Mouse (Mus musculus) liver, embryonic 16.5 days (tissue): ENCODE data around the gene M6pr. TPM values are rescaled to one million over a fixed set of nuclear protein-coding genes. Genes with fewer than 3 reads are reported as not detected.
"Not testable (repeated sequence)": the region's sequence is repeated elsewhere in the genome, so short reads cannot be mapped to it uniquely, and the experiment has no call there.

Experiments
- ATAC-seq: fragments of 200-750 bp; cut with Nextera tagmentation; 2 replicates; pipeline ENCODE4 v1.8.0; 2017; ENCODE audit warnings: low read depth, mild to moderate bottlenecking, moderate number of reproducible peaks, moderate library complexity
- H3K27ac ChIP-seq: fragments of 300-500 bp; sonication (generic); 2 replicates; pipeline ENCODE4 v1.5.1; 2014; ENCODE audit warnings: mild to moderate bottlenecking, low read length
- H3K27me3 ChIP-seq: fragments of 300-500 bp; sonication (generic); 2 replicates; pipeline ENCODE4 v1.6.1; 2014; ENCODE audit warnings: low read depth, low read length, mixed read lengths; ENCODE audit not compliant: control insufficient read depth, insufficient read depth
- H3K36me3 ChIP-seq: fragments of 300-500 bp; sonication (generic); 2 replicates; pipeline ENCODE4 v1.6.1; 2014; ENCODE audit warnings: mild to moderate bottlenecking; ENCODE audit not compliant: control insufficient read depth, insufficient read depth
- H3K4me1 ChIP-seq: fragments of 300-500 bp; sonication (generic); 2 replicates; pipeline ENCODE4 v1.6.1; 2014; ENCODE audit warnings: low read depth, low read length, mixed read lengths; ENCODE audit not compliant: control insufficient read depth
- H3K4me2 ChIP-seq: fragments of 300-500 bp; sonication (generic); 2 replicates; pipeline ENCODE4 v1.6.1; 2014; ENCODE audit warnings: low read depth, low read length, mixed read lengths
- H3K4me3 ChIP-seq: fragments of 300-500 bp; sonication (generic); 2 replicates; pipeline ENCODE4 v1.5.1; 2014; ENCODE audit warnings: low read depth, mild to moderate bottlenecking, low read length
- H3K9ac ChIP-seq: fragments of 300-500 bp; sonication (generic); 2 replicates; pipeline ENCODE4 v1.6.1; 2014; ENCODE audit warnings: low read depth, low read length
- H3K9me3 ChIP-seq: fragments of 300-500 bp; sonication (generic); replicated peaks from 2 replicates; pipeline ENCODE4 v1.6.1; 2016; ENCODE audit warnings: low read length; ENCODE audit not compliant: control insufficient read depth
- WGBS: fragments of 180-500 bp; shearing (Covaris S2); extraction: QIAGEN DNeasy Blood & Tissue Kit; methylation state at CpG from one replicate; pipeline ENCODE4 v1.1.7; 2014; ENCODE audit not compliant: insufficient replicate concordance; 5-methylcytosine and 5-hydroxymethylcytosine counted together
- polyA plus RNA-seq: library from polyadenylated mRNA; unstranded; fragments of >200 nt; fragmentation: Nextera tagmentation; extraction: Ambion mirVana; gene quantifications from 2 replicates; pipeline ENCODE4 v1.2.1, GENCODE M21; 2015

The M6pr gene
- polyA plus RNA-seq, 1 experiment from 2014 or later = 83.5 TPM

- H3K9me3 ChIP-seq = no peaks in the 10 kb centered on the region
- no peaks in the 10 kb centered on the region for H3K36me3 ChIP-seq
- no peak overlapping the region for H3K9ac ChIP-seq
- H3K27ac ChIP-seq = no peak overlapping the region
- H3K27me3 ChIP-seq = no peaks in the 10 kb centered on the region; the same call in none of the 2 replicates
- H3K4me1 ChIP-seq = peaks cover 12% of the 10 kb centered on the region
- ATAC-seq = no peak
- H3K4me2 ChIP-seq = no peak overlapping the region
- H3K4me3 ChIP-seq = no peak overlapping the region
- WGBS = 6% methylated on average over 10 of the region's 10 CpGs
Measured at GRCm38 (mm10) chr6:122343719-122344118, 35.2 kb downstream of the M6pr start.

GRCm38 (mm10) chr6:122344386-122345116 is 36.0 kb downstream of the M6pr start:
- Histone ChIP-seq H3K27ac (no peak overlapping the region), H3K36me3 (no peaks in the 10 kb centered on the region)
- WGBS = 44% methylated on average over 9 of the region's 9 CpGs

DNA sequence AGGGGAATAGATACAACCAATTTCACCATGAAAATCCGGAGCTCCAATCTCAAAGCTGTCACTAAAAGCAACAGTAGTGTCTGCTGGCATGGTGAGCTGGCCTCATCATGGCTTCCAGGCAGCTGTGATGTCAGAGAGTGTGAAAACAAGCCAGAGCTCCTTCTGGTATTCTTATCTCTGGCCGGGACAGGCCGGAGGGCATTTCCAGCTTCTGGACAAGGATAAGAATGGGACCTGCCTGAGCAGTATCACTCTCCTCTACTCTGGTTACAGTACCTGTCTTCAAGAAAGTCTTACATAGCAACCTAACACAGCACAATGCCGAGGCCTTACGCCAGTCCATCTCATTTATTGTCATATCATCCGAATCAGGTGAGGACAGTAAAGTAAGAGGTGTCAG is 37.2 kb downstream of the M6pr start:
- no peak overlapping the region for H3K4me2 ChIP-seq

More at GRCm38 (mm10) chr6:122344386-122345116, 36.0 kb downstream of the M6pr start:
- H3K9me3 ChIP-seq = no peaks in the 10 kb centered on the region
- no peak overlapping the region for H3K4me3 ChIP-seq
- no peaks in the 10 kb centered on the region; the same call in 1 of the 2 replicates for H3K27me3 ChIP-seq
- no peak overlapping the region for H3K4me2 ChIP-seq
- no peak for ATAC-seq
- H3K4me1 ChIP-seq = peaks cover 8% of the 10 kb centered on the region; the same call in 1 of the 2 replicates
- H3K9ac ChIP-seq = no peak overlapping the region

DNA sequence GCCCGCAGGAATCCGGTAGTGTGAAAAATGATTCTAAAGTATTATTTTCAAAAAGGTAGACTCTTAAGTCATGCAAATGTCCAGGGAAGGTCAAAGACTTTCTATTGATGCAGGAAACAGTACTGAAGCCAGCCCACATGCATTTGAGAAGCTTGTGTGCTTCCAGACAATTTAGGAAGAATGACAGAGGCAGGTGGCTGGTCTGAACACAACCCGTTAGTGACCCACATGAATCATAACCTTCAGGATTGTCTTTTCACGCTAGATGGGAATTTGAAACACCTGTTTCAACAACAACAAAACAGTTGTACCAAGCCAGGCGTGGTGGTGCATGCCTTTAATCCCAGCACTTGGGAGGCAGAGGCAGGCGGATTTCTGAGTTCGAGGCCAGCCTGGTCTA is 37.9 kb downstream of the M6pr start:
- Histone ChIP-seq H3K27me3 (no peaks in the 10 kb centered on the region), H3K4me1 (no peaks in the 10 kb centered on the region), H3K9ac (no peak overlapping the region), H3K9me3 (no peaks in the 10 kb centered on the region), H3K27ac (no peak overlapping the region), H3K4me3 (no peak overlapping the region), H3K36me3 (no peaks in the 10 kb centered on the region), H3K4me2 (no peak overlapping the region)
- no peak for ATAC-seq
- WGBS = 76% methylated on average over 7 of the region's 7 CpGs

More for the DNA sequence above, 37.2 kb downstream of the M6pr start:
- H3K27me3 ChIP-seq = no peaks in the 10 kb centered on the region
- no peaks in the 10 kb centered on the region for H3K9me3 ChIP-seq
- H3K9ac ChIP-seq = no peak overlapping the region
- H3K27ac ChIP-seq = no peak overlapping the region
- no peak for ATAC-seq
- no peaks in the 10 kb centered on the region for H3K36me3 ChIP-seq
- H3K4me3 ChIP-seq = no peak overlapping the region
- H3K4me1 ChIP-seq = no peaks in the 10 kb centered on the region
- WGBS = 56% methylated on average over 6 of the region's 6 CpGs

- WGBS = 39% methylated on average over 1 of the region's 1 CpGs
- not testable (repeated sequence) for H3K4me1 ChIP-seq, H3K27ac ChIP-seq, H3K4me3 ChIP-seq, H3K9me3 ChIP-seq, H3K4me2 ChIP-seq, H3K27me3 ChIP-seq, H3K9ac ChIP-seq, H3K36me3 ChIP-seq, ATAC-seq
Measured at GRCm38 (mm10) chr6:122347326-122347725, 38.8 kb downstream of the M6pr start.

GRCm38 (mm10) chr6:122355909-122356308 is 47.4 kb downstream of the M6pr start:
- Histone ChIP-seq H3K27me3 (no peaks in the 10 kb centered on the region), H3K4me2 (no peak overlapping the region), H3K9ac (no peak overlapping the region), H3K27ac (no peak overlapping the region), H3K4me1 (no peaks in the 10 kb centered on the region), H3K9me3 (no peaks in the 10 kb centered on the region), H3K4me3 (no peak overlapping the region), H3K36me3 (no peaks in the 10 kb centered on the region)
- 39% methylated on average over 9 of the region's 9 CpGs for WGBS
- no peak for ATAC-seq

DNA sequence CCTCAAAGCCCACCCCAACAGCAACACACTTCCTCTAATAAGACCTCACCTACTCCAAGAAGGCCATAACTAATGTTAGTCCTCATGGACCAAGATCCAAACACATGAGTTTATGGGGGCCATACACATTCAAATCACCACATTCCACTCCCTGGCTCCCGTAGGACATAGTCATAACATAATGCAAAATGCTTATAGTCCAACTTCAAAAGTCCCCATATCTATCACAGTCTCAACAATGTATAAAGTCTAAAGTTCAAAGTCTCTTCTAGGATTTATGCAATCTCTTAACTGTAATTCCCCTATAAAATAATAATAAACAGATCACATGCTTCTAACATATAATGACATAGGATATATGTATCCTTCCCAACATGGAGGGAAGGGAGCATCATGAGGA is 48.6 kb downstream of the M6pr start:
- H3K4me2 ChIP-seq = no peak overlapping the region
- H3K27me3 ChIP-seq = no peaks in the 10 kb centered on the region
- no peaks in the 10 kb centered on the region for H3K36me3 ChIP-seq
- H3K27ac ChIP-seq = no peak overlapping the region
- no peak overlapping the region for H3K4me3 ChIP-seq
- no peaks in the 10 kb centered on the region for H3K4me1 ChIP-seq
- H3K9ac ChIP-seq = no peak overlapping the region
- no peak for ATAC-seq
- WGBS = 74% methylated on average over 1 of the region's 1 CpGs
- H3K9me3 ChIP-seq = no peaks in the 10 kb centered on the region

GRCm38 (mm10) chr6:122365706-122366105 is 57.2 kb downstream of the M6pr start:
- no peaks in the 10 kb centered on the region for H3K27me3 ChIP-seq
- H3K4me1 ChIP-seq = no peaks in the 10 kb centered on the region
- no peak overlapping the region for H3K9ac ChIP-seq
- no peak overlapping the region for H3K4me3 ChIP-seq
- H3K27ac ChIP-seq = no peak overlapping the region
- H3K9me3 ChIP-seq = no peaks in the 10 kb centered on the region
- H3K4me2 ChIP-seq = no peak overlapping the region
- H3K36me3 ChIP-seq = no peaks in the 10 kb centered on the region
- 46% methylated on average over 3 of the region's 3 CpGs for WGBS
- no peak for ATAC-seq

DNA sequence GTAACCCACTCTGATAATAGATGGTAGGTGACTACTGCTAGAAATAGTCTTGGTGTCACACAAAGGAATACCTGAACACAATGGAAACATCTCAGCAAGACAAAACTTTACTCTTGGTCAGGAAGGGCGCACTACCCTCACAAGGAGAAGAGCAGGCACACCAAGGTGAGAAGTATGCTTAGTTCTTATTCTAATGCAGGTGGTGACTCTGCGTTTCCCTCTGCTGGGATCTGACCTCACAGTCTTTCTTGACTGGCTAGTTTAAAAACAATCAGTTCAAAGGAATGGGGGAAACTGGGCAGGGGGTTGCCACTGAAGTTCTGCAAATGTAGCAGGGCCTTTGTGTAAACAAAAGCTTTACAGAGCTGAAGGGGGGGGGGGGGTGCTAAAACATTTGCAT is 57.8 kb downstream of the M6pr start:
- no peaks in the 10 kb centered on the region for H3K27me3 ChIP-seq
- WGBS = 54% methylated on average over 2 of the region's 2 CpGs
- H3K36me3 ChIP-seq = no peaks in the 10 kb centered on the region
- no peak overlapping the region for H3K9ac ChIP-seq
- H3K9me3 ChIP-seq = no peaks in the 10 kb centered on the region
- no peak overlapping the region for H3K27ac ChIP-seq
- no peak overlapping the region for H3K4me3 ChIP-seq
- ATAC-seq = no peak
- H3K4me2 ChIP-seq = no peak overlapping the region
- H3K4me1 ChIP-seq = no peaks in the 10 kb centered on the region
